20 mouse cellular contexts compared by ENCODE assay signal in genomic region chr16:21449890-21450289, GRCm38 (mm10). TPM values are rescaled to one million over a fixed set of nuclear protein-coding genes. Genes with fewer than 3 reads are reported as not detected.
DNase-seq lines count a peak whose midpoint lies in the region; ATAC-seq and TF ChIP-seq lines count a peak whose summit lies in the region.
"Had no signal": no experiment of that assay in that cellular context is flagged by ENCODE, and none has a peak within 500 bp of the region (broad histone marks: within the 10 kb centered on the region; RNA-seq: fewer than 3 reads in every experiment).

No protein-coding gene starts in this region.

- H3K9ac ChIP-seq in heart, embryonic 14.5 days (ENCODE audit: low read length) = no peak overlapping the region
- no peak overlapping the region for H3K9ac ChIP-seq in kidney, postnatal 0 days (ENCODE audit: low read depth, low read length)
- H3K9ac ChIP-seq: embryonic facial prominence, embryonic 12.5 days; forebrain, embryonic 15.5 days; hindbrain, embryonic 15.5 days had no signal

- WGBS in heart, embryonic 14.5 days = 43% methylated on average over 8 of the region's 8 CpGs
- WGBS in kidney, postnatal 0 days = 20% methylated on average over 8 of the region's 8 CpGs

- intact Hi-C loops in heart, postnatal 10 days (cut with DNase I) = no loop called here

- no peak overlapping the region for H3K27ac ChIP-seq in heart, embryonic 14.5 days (replicated peaks in 1 of 2; ENCODE audit: control insufficient read depth in 1 of 2, insufficient read depth in 1 of 2, low read depth in 2 of 2, low read length in 2 of 2)
- H3K27ac ChIP-seq in kidney, postnatal 0 days = no peak overlapping the region
- H3K27ac ChIP-seq: embryonic facial prominence, embryonic 12.5 days; forebrain, embryonic 15.5 days; hindbrain, embryonic 15.5 days had no signal

- no peaks in the 10 kb centered on the region for H3K27me3 ChIP-seq in heart, embryonic 14.5 days (ENCODE audit: control insufficient read depth, insufficient read depth, low read length)
- H3K27me3 ChIP-seq in kidney, postnatal 0 days (ENCODE audit: insufficient read depth, low read length) = no peaks in the 10 kb centered on the region
- H3K27me3 ChIP-seq: embryonic facial prominence, embryonic 12.5 days; forebrain, embryonic 15.5 days; hindbrain, embryonic 15.5 days had no signal

- ATAC-seq in heart, embryonic 14.5 days (ENCODE audit: insufficient number of reproducible peaks, insufficient read depth, low FRiP score, low read depth) = no peak
- ATAC-seq in kidney, postnatal 0 days (replicated peaks; ENCODE audit: low FRiP score, low read depth) = no peak
- ATAC-seq: CD4-positive, CD25-positive, alpha-beta regulatory T cell, adult 4 months; forebrain, embryonic 15.5 days had no signal

- no peak for TF ChIP-seq CTCF in kidney, postnatal 0 days (IDR thresholded peaks at IDR 0.05; ENCODE audit: low read depth)

- H3K9me3 ChIP-seq in heart, embryonic 14.5 days (ENCODE audit: control insufficient read depth, low read length) = no peaks in the 10 kb centered on the region
- no peaks in the 10 kb centered on the region for H3K9me3 ChIP-seq in kidney, postnatal 0 days (replicated peaks; ENCODE audit: low read length)
- H3K9me3 ChIP-seq: embryonic facial prominence, embryonic 12.5 days; forebrain, embryonic 15.5 days; G1E; hindbrain, embryonic 15.5 days had no signal

- H3K4me2 ChIP-seq in heart, embryonic 14.5 days (ENCODE audit: low read length) = 0 out of 2 replicates have a peak overlapping the region, but pooled peaks have one; percentile 9
- 0 out of 2 replicates have a peak overlapping the region, but pooled peaks have one; percentile 11 for H3K4me2 ChIP-seq in kidney, postnatal 0 days (ENCODE audit: low read length)
- H3K4me2 ChIP-seq: embryonic facial prominence, embryonic 12.5 days; forebrain, embryonic 15.5 days; hindbrain, embryonic 15.5 days had no signal

- H3K36me3 ChIP-seq in heart, embryonic 14.5 days (ENCODE audit: control insufficient read depth, insufficient read depth, low read length) = 0 out of 2 replicates have a peak, but pooled peaks cover 2% of the 10 kb centered on the region
- H3K36me3 ChIP-seq in kidney, postnatal 0 days (ENCODE audit: insufficient read depth, low read length) = no peaks in the 10 kb centered on the region
- H3K36me3 ChIP-seq: embryonic facial prominence, embryonic 12.5 days; forebrain, embryonic 15.5 days had no signal

- H3K4me3 ChIP-seq in heart, embryonic 14.5 days (ENCODE audit: control insufficient read depth in 1 of 2, insufficient read depth in 1 of 2, low read depth in 1 of 2, low read length in 2 of 2) = no peak overlapping the region
- H3K4me3 ChIP-seq in kidney, postnatal 0 days (replicated peaks; ENCODE audit: low read depth, low read length) = no peak overlapping the region
- H3K4me3 ChIP-seq: embryonic facial prominence, embryonic 12.5 days; forebrain, embryonic 15.5 days; hindbrain, embryonic 15.5 days had no signal

- peaks cover 19 to 41% of the 10 kb centered on the region in 2 experiments for H3K4me1 ChIP-seq in heart, embryonic 14.5 days (ENCODE audit: control insufficient read depth in 2 of 2, insufficient read depth in 2 of 2, low read length in 2 of 2)
- no peaks in the 10 kb centered on the region for H3K4me1 ChIP-seq in kidney, postnatal 0 days (replicated peaks; ENCODE audit: insufficient read depth, low read length)
- H3K4me1 ChIP-seq: forebrain, embryonic 15.5 days; hindbrain, embryonic 15.5 days had no signal

- peak; percentile 48 for DNase-seq in heart, adult 11 months
- no peak for DNase-seq in heart, postnatal 4 days
- DNase-seq in heart, postnatal 10 days = no peak
- DNase-seq in kidney, postnatal 0 days (ENCODE audit: low spot score) = peak; percentile 68
- DNase-seq in kidney, adult 8-10 months = no peak
- DNase-seq in cerebellum, postnatal 36 days = no peak
- DNase-seq: adrenal gland, postnatal 10 days; B cell, adult 2 months; cerebellum, adult 11 months; cerebellum, adult 8-10 months; cerebellum, postnatal 14 days; gastrocnemius, postnatal 36 days; heart, adult 18-20 months; kidney, adult 11 months had no signal

RNA-seq across cellular contexts. Expression of gene Vps8, which starts 27.0 kb away (rescaled TPM):
- total RNA-seq in heart, postnatal 4 days (2021) = 10 to 100 TPM; 25.4 to 26.0 TPM
- 24.9 and 27.7 TPM in 2 replicates for polyA plus RNA-seq in heart, embryonic 14.5 days (2014; fragmentation: Nextera tagmentation; extraction: Ambion mirVana)
- total RNA-seq in heart, postnatal 10 days (2021) = 10 to 100 TPM; 23.0 to 23.2 TPM
- polyA plus RNA-seq in kidney, postnatal 0 days (2015; fragmentation: Nextera tagmentation; extraction: Ambion mirVana) = 28.8 and 34.4 TPM in 2 replicates

Comparison
In these comparisons a context has a peak if more than half of its experiments do, and no peak if none do; other contexts are left out.
1. DNase-seq: peak in heart, adult 11 months (single experiment) and kidney, postnatal 0 days (single experiment); none in heart, postnatal 4 days (single experiment), heart, postnatal 10 days (0 of 2), kidney, adult 8-10 months (0 of 2) and cerebellum, postnatal 36 days (0 of 2).